ENCODE assay signal across 8 mouse cellular contexts in genomic region chr5:130254164-130255016, GRCm38 (mm10). TPM values are rescaled to one million over a fixed set of nuclear protein-coding genes. Genes with fewer than 3 reads are reported as not detected.
DNase-seq lines count a peak whose midpoint lies in the region; ATAC-seq and TF ChIP-seq lines count a peak whose summit lies in the region.

No protein-coding gene starts in this region.

- peak overlapping the region; percentile 94 to 99 for H3K4me3 ChIP-seq in ES-E14 (ENCODE audit: insufficient read depth in 1 of 2, low read depth in 1 of 2, low read length in 2 of 2, poor library complexity in 1 of 2, severe bottlenecking in 1 of 2)
- peak overlapping the region; percentile 80 for H3K4me3 ChIP-seq in embryonic facial prominence, embryonic 15.5 days (replicated peaks)
- H3K4me3 ChIP-seq in hindbrain, embryonic 15.5 days: peak overlapping the region; percentile 91
- peak overlapping the region; percentile 82 for H3K4me3 ChIP-seq in liver, embryonic 15.5 days (replicated peaks)
- peak overlapping the region; percentile 69 for H3K4me3 ChIP-seq in neural tube, embryonic 13.5 days

- peaks cover 0 to 3% of the 10 kb centered on the region in 2 experiments; a peak in 1 of 4 replicates for H3K4me1 ChIP-seq in ES-E14 (ENCODE audit: control insufficient read depth in 2 of 2, insufficient read depth in 2 of 2, low read length in 2 of 2, poor library complexity in 1 of 2)
- H3K4me1 ChIP-seq in embryonic facial prominence, embryonic 15.5 days: peaks cover 27% of the 10 kb centered on the region
- peaks cover 34% of the 10 kb centered on the region for H3K4me1 ChIP-seq in hindbrain, embryonic 15.5 days (replicated peaks)
- peaks cover 34% of the 10 kb centered on the region for H3K4me1 ChIP-seq in liver, embryonic 15.5 days (replicated peaks)
- peaks cover 33% of the 10 kb centered on the region for H3K4me1 ChIP-seq in neural tube, embryonic 13.5 days (replicated peaks)

- peak overlapping the region; percentile 99 for H3K9ac ChIP-seq in ES-E14 (ENCODE audit: insufficient read depth, low read depth, low read length, poor library complexity, severe bottlenecking)
- H3K9ac ChIP-seq in embryonic facial prominence, embryonic 15.5 days: peak overlapping the region; percentile 64
- peak overlapping the region; percentile 72 for H3K9ac ChIP-seq in hindbrain, embryonic 15.5 days
- H3K9ac ChIP-seq in liver, embryonic 15.5 days: peak overlapping the region; percentile 81
- H3K9ac ChIP-seq in neural tube, embryonic 13.5 days: peak overlapping the region; percentile 82

- DNase-seq in frontal cortex, postnatal 14 days (ENCODE audit: low spot score in 2 of 2): no peak
- DNase-seq in ES-E14 (ENCODE audit: low read depth, low spot score): peak; percentile 57
- no peak for DNase-seq in urinary bladder, postnatal 36 days (ENCODE audit: low spot score in 2 of 2)

- H3K27ac ChIP-seq in ES-E14 (ENCODE audit: insufficient read depth, low read depth, low read length, poor library complexity, severe bottlenecking): peak overlapping the region; percentile 88
- peak overlapping the region; percentile 86 for H3K27ac ChIP-seq in embryonic facial prominence, embryonic 15.5 days (replicated peaks)
- peak overlapping the region; percentile 90 for H3K27ac ChIP-seq in hindbrain, embryonic 15.5 days (replicated peaks)
- peak overlapping the region; percentile 90 for H3K27ac ChIP-seq in liver, embryonic 15.5 days (replicated peaks)
- H3K27ac ChIP-seq in neural tube, embryonic 13.5 days (replicated peaks): 0 out of 2 replicates have a peak overlapping the region, but pooled peaks have one; percentile 70

- H3K27me3 ChIP-seq in embryonic facial prominence, embryonic 15.5 days: no peaks in the 10 kb centered on the region
- H3K27me3 ChIP-seq in hindbrain, embryonic 15.5 days: no peaks in the 10 kb centered on the region
- no peaks in the 10 kb centered on the region for H3K27me3 ChIP-seq in liver, embryonic 15.5 days
- H3K27me3 ChIP-seq in neural tube, embryonic 13.5 days: no peaks in the 10 kb centered on the region

- WGBS in embryonic facial prominence, embryonic 15.5 days: 11% methylated on average over 19 of the region's 19 CpGs
- 18% methylated on average over 19 of the region's 19 CpGs for WGBS in hindbrain, embryonic 15.5 days
- WGBS in liver, embryonic 15.5 days (ENCODE audit: insufficient replicate concordance): 6% methylated on average over 19 of the region's 19 CpGs
- WGBS in neural tube, embryonic 13.5 days: 16% methylated on average over 19 of the region's 19 CpGs

- in situ Hi-C loops in ES-E14 (cut with MboI; ENCODE audit: low sequenced_read_pairs in 2 of 2, unreplicated experiment in 2 of 2): no loop called here

- H3K4me2 ChIP-seq in embryonic facial prominence, embryonic 15.5 days (replicated peaks): peak overlapping the region; percentile 81
- peak overlapping the region; percentile 76 for H3K4me2 ChIP-seq in hindbrain, embryonic 15.5 days
- peak overlapping the region; percentile 91 for H3K4me2 ChIP-seq in liver, embryonic 15.5 days
- peak overlapping the region; percentile 65 for H3K4me2 ChIP-seq in neural tube, embryonic 13.5 days

- peak; percentile 53 for ATAC-seq in frontal cortex, adult (ENCODE audit: low TSS enrichment)
- no peak for ATAC-seq in embryonic facial prominence, embryonic 15.5 days (ENCODE audit: insufficient number of reproducible peaks, low FRiP score, low TSS enrichment, low read depth)
- no peak for ATAC-seq in hindbrain, embryonic 15.5 days (ENCODE audit: low FRiP score, low read depth)
- no peak for ATAC-seq in liver, embryonic 15.5 days (ENCODE audit: insufficient read depth)
- peak; percentile 4; the same call in 1 of the 2 replicates for ATAC-seq in neural tube, embryonic 13.5 days (ENCODE audit: low read depth)

- no peaks in the 10 kb centered on the region for H3K9me3 ChIP-seq in ES-E14 (ENCODE audit: control insufficient read depth, insufficient read depth, low read depth, low read length)
- H3K9me3 ChIP-seq in embryonic facial prominence, embryonic 15.5 days (replicated peaks): no peaks in the 10 kb centered on the region
- H3K9me3 ChIP-seq in hindbrain, embryonic 15.5 days: no peaks in the 10 kb centered on the region
- H3K9me3 ChIP-seq in liver, embryonic 15.5 days (replicated peaks): no peaks in the 10 kb centered on the region
- H3K9me3 ChIP-seq in neural tube, embryonic 13.5 days: no peaks in the 10 kb centered on the region

- peaks cover 40% of the 10 kb centered on the region for H3K36me3 ChIP-seq in ES-E14 (ENCODE audit: control insufficient read depth, insufficient read depth, low read length, poor library complexity, severe bottlenecking)
- peaks cover 42% of the 10 kb centered on the region for H3K36me3 ChIP-seq in embryonic facial prominence, embryonic 15.5 days
- peaks cover 31% of the 10 kb centered on the region for H3K36me3 ChIP-seq in hindbrain, embryonic 15.5 days
- H3K36me3 ChIP-seq in liver, embryonic 15.5 days (replicated peaks): peaks cover 46% of the 10 kb centered on the region
- H3K36me3 ChIP-seq in neural tube, embryonic 13.5 days: peaks cover 44% of the 10 kb centered on the region

TF ChIP-seq in ES-E14, 5 proteins besides CTCF, POLR2A, EP300 and RAD21:
- TF ChIP-seq MAFK (IDR thresholded peaks at IDR 0.05; ENCODE audit: insufficient read depth, low read depth, low read length) (no peak), ZNF384 (IDR thresholded peaks at IDR 0.05; ENCODE audit: low read depth, low read length) (peak; percentile 91), CHD2 (IDR thresholded peaks at IDR 0.05; ENCODE audit: low read depth, low read length) (no peak), HCFC1 (IDR thresholded peaks at IDR 0.05; ENCODE audit: borderline replicate concordance, insufficient read depth, low read length) (no peak), ZC3H11A (IDR thresholded peaks at IDR 0.05; ENCODE audit: borderline replicate concordance, low read depth, low read length) (no peak)

RNA-seq across cellular contexts. Expression of gene Sbds, which starts 0.9 kb away (rescaled TPM):
- 50.6 and 61.0 TPM in 2 replicates for total RNA-seq in ES-E14 (2012; rRNA removed)
- polyA plus RNA-seq in embryonic facial prominence, embryonic 15.5 days (2015; fragmentation: Nextera tagmentation; extraction: Ambion mirVana): 67.4 and 68.1 TPM in 2 replicates
- 56.2 and 56.7 TPM in 2 replicates for polyA plus RNA-seq in hindbrain, embryonic 15.5 days (2015; fragmentation: Nextera tagmentation; extraction: Ambion mirVana)
- polyA plus RNA-seq in liver, embryonic 15.5 days (2015; fragmentation: Nextera tagmentation; extraction: Ambion mirVana): 42.5 and 46.6 TPM in 2 replicates
- 64.1 and 66.3 TPM in 2 replicates for polyA plus RNA-seq in neural tube, embryonic 13.5 days (2015; fragmentation: Nextera tagmentation; extraction: Ambion mirVana)

RNA-seq across cellular contexts. Expression of gene Tyw1, which starts 1.0 kb away (rescaled TPM):
- total RNA-seq in ES-E14 (2012; rRNA removed): 87.9 and 135 TPM in 2 replicates
- polyA plus RNA-seq in embryonic facial prominence, embryonic 15.5 days (2015; fragmentation: Nextera tagmentation; extraction: Ambion mirVana): 21.7 and 25.0 TPM in 2 replicates
- polyA plus RNA-seq in hindbrain, embryonic 15.5 days (2015; fragmentation: Nextera tagmentation; extraction: Ambion mirVana): 21.9 and 22.3 TPM in 2 replicates
- polyA plus RNA-seq in liver, embryonic 15.5 days (2015; fragmentation: Nextera tagmentation; extraction: Ambion mirVana): 10.9 and 11.2 TPM in 2 replicates
- 23.2 and 27.0 TPM in 2 replicates for polyA plus RNA-seq in neural tube, embryonic 13.5 days (2015; fragmentation: Nextera tagmentation; extraction: Ambion mirVana)

RNA-seq across cellular contexts. Expression of gene Tmem248, which starts 37.5 kb away (rescaled TPM):
- total RNA-seq in ES-E14 (2012; rRNA removed): 83.1 and 92.9 TPM in 2 replicates
- 31.5 and 35.3 TPM in 2 replicates for polyA plus RNA-seq in embryonic facial prominence, embryonic 15.5 days (2015; fragmentation: Nextera tagmentation; extraction: Ambion mirVana)
- 23.6 and 26.2 TPM in 2 replicates for polyA plus RNA-seq in hindbrain, embryonic 15.5 days (2015; fragmentation: Nextera tagmentation; extraction: Ambion mirVana)
- polyA plus RNA-seq in liver, embryonic 15.5 days (2015; fragmentation: Nextera tagmentation; extraction: Ambion mirVana): 22.7 and 26.2 TPM in 2 replicates
- polyA plus RNA-seq in neural tube, embryonic 13.5 days (2015; fragmentation: Nextera tagmentation; extraction: Ambion mirVana): 25.9 TPM in 2 replicates

Comparison
In these comparisons a context has a peak if more than half of its experiments do, and no peak if none do; other contexts are left out.
1. ATAC-seq: peak in frontal cortex, adult (single experiment) and neural tube, embryonic 13.5 days (single experiment); none in embryonic facial prominence, embryonic 15.5 days (single experiment), hindbrain, embryonic 15.5 days (single experiment) and liver, embryonic 15.5 days (single experiment).
2. Peak in every context shown above with its lines, with median percentiles within 50 percentile points of each other: H3K27ac ChIP-seq, H3K4me3 ChIP-seq, H3K9ac ChIP-seq and H3K4me2 ChIP-seq.